ENCODE assay signal across 8 mouse cellular contexts in genomic region chr11:116167232-116167631, GRCm38 (mm10). TPM values are rescaled to one million over a fixed set of nuclear protein-coding genes. Genes with fewer than 3 reads are reported as not detected.
DNase-seq lines count a peak whose midpoint lies in the region; ATAC-seq lines count a peak whose summit lies in the region.

No protein-coding gene starts in this region.

- ATAC-seq in kidney, embryonic 14.5 days (ENCODE audit: low FRiP score, low TSS enrichment), result no peak
- ATAC-seq in heart, embryonic 15.5 days (replicated peaks; ENCODE audit: insufficient number of reproducible peaks, insufficient read depth, low FRiP score, low read depth), result no peak
- no peak for ATAC-seq in cerebellum, adult (ENCODE audit: insufficient number of reproducible peaks, low FRiP score, low TSS enrichment)

- H3K4me1 ChIP-seq in kidney, embryonic 14.5 days (ENCODE audit: control insufficient read depth, insufficient read depth, low read length), result peaks cover 22% of the 10 kb centered on the region
- peaks cover 21% of the 10 kb centered on the region for H3K4me1 ChIP-seq in heart, embryonic 15.5 days (replicated peaks)
- peaks cover 34% of the 10 kb centered on the region for H3K4me1 ChIP-seq in midbrain, embryonic 10.5 days

- no peaks in the 10 kb centered on the region for H3K27me3 ChIP-seq in kidney, embryonic 14.5 days (ENCODE audit: control insufficient read depth, insufficient read depth, low read length)
- H3K27me3 ChIP-seq in heart, embryonic 15.5 days, result no peaks in the 10 kb centered on the region
- peaks cover 4% of the 10 kb centered on the region; the same call in 1 of the 2 replicates for H3K27me3 ChIP-seq in midbrain, embryonic 10.5 days (ENCODE audit: low read depth, poor library complexity, severe bottlenecking)

- peak overlapping the region; percentile 76 for H3K4me3 ChIP-seq in kidney, embryonic 14.5 days (ENCODE audit: low read length)
- peak overlapping the region; percentile 73 for H3K4me3 ChIP-seq in heart, embryonic 15.5 days
- peak overlapping the region; percentile 79 for H3K4me3 ChIP-seq in midbrain, embryonic 10.5 days

- peak overlapping the region; percentile 80 for H3K9ac ChIP-seq in kidney, embryonic 14.5 days (ENCODE audit: low read depth, low read length)
- H3K9ac ChIP-seq in heart, embryonic 15.5 days, result peak overlapping the region; percentile 75

- H3K27ac ChIP-seq in kidney, embryonic 14.5 days (ENCODE audit: low read depth, low read length), result peak overlapping the region; percentile 93
- peak overlapping the region; percentile 96 for H3K27ac ChIP-seq in heart, embryonic 15.5 days
- H3K27ac ChIP-seq in midbrain, embryonic 10.5 days (replicated peaks), result peak overlapping the region; percentile 91

- peak overlapping the region; percentile 87 for H3K4me2 ChIP-seq in kidney, embryonic 14.5 days (replicated peaks; ENCODE audit: low read depth, low read length)
- peak overlapping the region; percentile 83 for H3K4me2 ChIP-seq in heart, embryonic 15.5 days

- DNase-seq in kidney, postnatal 36 days, result no peak
- DNase-seq in brain, adult 2 months (ENCODE audit: low read depth, low spot score), result peak; percentile 30
- no peak for DNase-seq in midbrain, embryonic 10.5 days (ENCODE audit: low spot score)
- no peak for DNase-seq in layer of hippocampus, postnatal 36 days
- DNase-seq in left cerebral cortex, postnatal 25 days (ENCODE audit: low spot score in 2 of 2), result no peak

- 8% methylated on average over 6 of the region's 6 CpGs for WGBS in kidney, embryonic 14.5 days
- 4% methylated on average over 6 of the region's 6 CpGs for WGBS in heart, embryonic 15.5 days
- WGBS in midbrain, embryonic 10.5 days, result 19% methylated on average over 6 of the region's 6 CpGs

- H3K36me3 ChIP-seq in kidney, embryonic 14.5 days (ENCODE audit: control insufficient read depth, insufficient read depth, low read length), result peaks cover 18% of the 10 kb centered on the region; the same call in 1 of the 2 replicates
- peaks cover 14% of the 10 kb centered on the region for H3K36me3 ChIP-seq in heart, embryonic 15.5 days
- peaks cover 49% of the 10 kb centered on the region for H3K36me3 ChIP-seq in midbrain, embryonic 10.5 days

- intact Hi-C loops in left cerebral cortex, postnatal 25 days (cut with DNase I), result no loop called here

- no peaks in the 10 kb centered on the region for H3K9me3 ChIP-seq in kidney, embryonic 14.5 days (ENCODE audit: control insufficient read depth, low read length)
- no peaks in the 10 kb centered on the region for H3K9me3 ChIP-seq in heart, embryonic 15.5 days (replicated peaks)
- H3K9me3 ChIP-seq in midbrain, embryonic 10.5 days (replicated peaks), result no peaks in the 10 kb centered on the region

RNA-seq across cellular contexts. Expression of gene Fbf1, which starts 0.7 kb away (rescaled TPM):
- polyA plus RNA-seq in kidney, embryonic 14.5 days (2014; fragmentation: Nextera tagmentation; extraction: Ambion mirVana), result 19.6 and 36.8 TPM in 2 replicates
- polyA plus RNA-seq in heart, embryonic 15.5 days (2015; fragmentation: Nextera tagmentation; extraction: Ambion mirVana), result 19.8 and 26.0 TPM in 2 replicates
- 58.9 and 71.0 TPM in 2 replicates for polyA plus RNA-seq in midbrain, embryonic 10.5 days (2016; fragmentation: Nextera tagmentation; extraction: Ambion mirVana)
- 10 to 100 TPM; 80.9 to 95.6 TPM for total RNA-seq in layer of hippocampus, postnatal 36 days (2021)
- total RNA-seq in left cerebral cortex, postnatal 25 days (2021), result 10 to 100 TPM; 72.8 to 82.1 TPM

RNA-seq across cellular contexts. Expression of gene Mrpl38, which starts 28.6 kb away (rescaled TPM):
- 111 and 114 TPM in 2 replicates for polyA plus RNA-seq in kidney, embryonic 14.5 days (2014; fragmentation: Nextera tagmentation; extraction: Ambion mirVana)
- polyA plus RNA-seq in heart, embryonic 15.5 days (2015; fragmentation: Nextera tagmentation; extraction: Ambion mirVana), result 90.7 and 94.4 TPM in 2 replicates
- polyA plus RNA-seq in midbrain, embryonic 10.5 days (2016; fragmentation: Nextera tagmentation; extraction: Ambion mirVana), result 113 TPM in 2 replicates
- total RNA-seq in layer of hippocampus, postnatal 36 days (2021), result 10 to 100 TPM; 55.1 to 58.2 TPM
- 10 to 100 TPM; 53.0 to 53.8 TPM for total RNA-seq in left cerebral cortex, postnatal 25 days (2021)

RNA-seq across cellular contexts. Expression of gene Ten1, which starts 31.4 kb away (rescaled TPM):
- 74.1 and 76.3 TPM in 2 replicates for polyA plus RNA-seq in kidney, embryonic 14.5 days (2014; fragmentation: Nextera tagmentation; extraction: Ambion mirVana)
- polyA plus RNA-seq in heart, embryonic 15.5 days (2015; fragmentation: Nextera tagmentation; extraction: Ambion mirVana), result 73.2 and 75.7 TPM in 2 replicates
- polyA plus RNA-seq in midbrain, embryonic 10.5 days (2016; fragmentation: Nextera tagmentation; extraction: Ambion mirVana), result 57.2 and 60.8 TPM in 2 replicates
- 10 to 100 TPM; 36.1 to 45.4 TPM for total RNA-seq in layer of hippocampus, postnatal 36 days (2021)
- 10 to 100 TPM; 40.6 to 42.4 TPM for total RNA-seq in left cerebral cortex, postnatal 25 days (2021)

RNA-seq across cellular contexts. Expression of gene Acox1, which starts 31.6 kb away (rescaled TPM):
- polyA plus RNA-seq in kidney, embryonic 14.5 days (2014; fragmentation: Nextera tagmentation; extraction: Ambion mirVana), result 16.3 and 27.4 TPM in 2 replicates
- polyA plus RNA-seq in heart, embryonic 15.5 days (2015; fragmentation: Nextera tagmentation; extraction: Ambion mirVana), result 31.4 and 35.4 TPM in 2 replicates
- 21.2 and 26.3 TPM in 2 replicates for polyA plus RNA-seq in midbrain, embryonic 10.5 days (2016; fragmentation: Nextera tagmentation; extraction: Ambion mirVana)
- 100 to 1,000 TPM; 119 to 126 TPM for total RNA-seq in layer of hippocampus, postnatal 36 days (2021)
- 100 to 1,000 TPM; 110 to 111 TPM for total RNA-seq in left cerebral cortex, postnatal 25 days (2021)

RNA-seq across cellular contexts. Expression of gene Trim65, which starts 36.3 kb away (rescaled TPM):
- 3.2 and 4.1 TPM in 2 replicates for polyA plus RNA-seq in kidney, embryonic 14.5 days (2014; fragmentation: Nextera tagmentation; extraction: Ambion mirVana)
- 5.0 and 5.5 TPM in 2 replicates for polyA plus RNA-seq in heart, embryonic 15.5 days (2015; fragmentation: Nextera tagmentation; extraction: Ambion mirVana)
- 1.4 and 1.8 TPM in 2 replicates for polyA plus RNA-seq in midbrain, embryonic 10.5 days (2016; fragmentation: Nextera tagmentation; extraction: Ambion mirVana)
- total RNA-seq in layer of hippocampus, postnatal 36 days (2021), result 1 to 10 TPM; 7.1 to 8.0 TPM
- total RNA-seq in left cerebral cortex, postnatal 25 days (2021), result 1 to 10 TPM; 7.0 to 7.1 TPM
